Mouse (Mus musculus) liver, embryonic 11.5 days (tissue): ENCODE measurements at regions not wholly inside any gene's neighbourhood (a gene's known extent, or its start where the extent isn't known, plus 50 kb on each side); places are given as distances from the start of the nearest gene placed in this dataset.

ENCODE experiments used
- ATAC-seq: fragments of 200-750 bp; cut with Nextera tagmentation; replicated peaks from 2 replicates; pipeline ENCODE4 v1.8.0; 2017; ENCODE audit warnings: moderate number of reproducible peaks, mild to moderate bottlenecking, moderate TSS enrichment, moderate library complexity; ENCODE audit not compliant: low FRiP score
- DNase-seq: peaks from one replicate; pipeline ENCODE4 v3.0.0-alpha.2; 2017; ENCODE audit warnings: low spot score
- H3K27ac ChIP-seq: fragments of 300-500 bp; sonication (generic); 2 replicates; pipeline ENCODE4 v1.5.1; 2014; ENCODE audit warnings: mild to moderate bottlenecking, low read depth, low read length, control low read depth
- H3K27me3 ChIP-seq: fragments of 300-500 bp; sonication (generic); replicated peaks from 2 replicates; pipeline ENCODE4 v1.6.1; 2014; ENCODE audit warnings: low read length, mixed read lengths; ENCODE audit not compliant: control insufficient read depth, insufficient read depth
- H3K36me3 ChIP-seq: fragments of 300-500 bp; sonication (generic); 2 replicates; pipeline ENCODE4 v1.6.1; 2014; ENCODE audit warnings: mild to moderate bottlenecking, low read length, moderate library complexity, mixed read lengths; ENCODE audit not compliant: control insufficient read depth, insufficient read depth
- H3K4me1 ChIP-seq: fragments of 300-500 bp; sonication (generic); replicated peaks from 2 replicates; pipeline ENCODE4 v1.6.1; 2014; ENCODE audit warnings: low read length, mixed read lengths; ENCODE audit not compliant: control insufficient read depth, insufficient read depth
- H3K4me2 ChIP-seq: fragments of 300-500 bp; sonication (generic); 2 replicates; pipeline ENCODE4 v1.6.1; 2014; ENCODE audit warnings: mild to moderate bottlenecking, control low read depth, moderate library complexity
- H3K4me3 ChIP-seq: fragments of 300-500 bp; sonication (generic); 2 replicates; pipeline ENCODE4 v1.5.1; 2014; ENCODE audit warnings: low read depth, low read length, control low read depth
- H3K9ac ChIP-seq: fragments of 300-500 bp; sonication (generic); 2 replicates; pipeline ENCODE4 v1.6.1; 2014; ENCODE audit warnings: low read depth, low read length, control low read depth
- H3K9me3 ChIP-seq: fragments of 300-500 bp; sonication (generic); 2 replicates; pipeline ENCODE4 v1.6.1; 2016; ENCODE audit warnings: low read length, inconsistent platforms, mixed read lengths; ENCODE audit not compliant: control insufficient read depth
- WGBS: fragments of 180-500 bp; shearing (Covaris S2); extraction: QIAGEN DNeasy Blood & Tissue Kit; methylation state at CpG from one replicate; pipeline ENCODE4 v1.1.7; 2014; 5-methylcytosine and 5-hydroxymethylcytosine counted together

- WGBS = 86% methylated on average over 6 of the region's 6 CpGs
- Histone ChIP-seq H3K4me3 (no peak overlapping the region), H3K4me1 (no peaks in the 10 kb centered on the region), H3K9me3 (no peaks in the 10 kb centered on the region), H3K9ac (no peak overlapping the region), H3K27ac (no peak overlapping the region), H3K36me3 (no peaks in the 10 kb centered on the region), H3K4me2 (no peak overlapping the region), H3K27me3 (no peaks in the 10 kb centered on the region)
- ATAC-seq = no peak
- DNase-seq = no peak
Observed at GRCm38 (mm10) chr12:12147088-12147687, 114.8 kb upstream of the Fam49a start.

GRCm38 (mm10) chr12:12147847-12148246 is 114.1 kb upstream of the Fam49a start:
- H3K9ac ChIP-seq = no peak overlapping the region
- ATAC-seq (no peak), DNase-seq (no peak)
- no peaks in the 10 kb centered on the region for H3K27me3 ChIP-seq
- H3K4me1 ChIP-seq = no peaks in the 10 kb centered on the region
- no peak overlapping the region for H3K4me3 ChIP-seq
- no peak overlapping the region for H3K27ac ChIP-seq
- H3K9me3 ChIP-seq = no peaks in the 10 kb centered on the region
- 61% methylated on average over 3 of the region's 3 CpGs for WGBS
- no peak overlapping the region for H3K4me2 ChIP-seq
- no peaks in the 10 kb centered on the region for H3K36me3 ChIP-seq

GRCm38 (mm10) chr12:12148659-12149399 is 113.1 kb upstream of the Fam49a start:
- 53% methylated on average over 3 of the region's 3 CpGs for WGBS
- no peaks in the 10 kb centered on the region for H3K36me3 ChIP-seq
- no peak overlapping the region for H3K4me2 ChIP-seq
- DNase-seq (no peak), ATAC-seq (no peak)
- H3K4me1 ChIP-seq = no peaks in the 10 kb centered on the region
- no peaks in the 10 kb centered on the region for H3K27me3 ChIP-seq
- H3K4me3 ChIP-seq = no peak overlapping the region
- H3K9ac ChIP-seq = no peak overlapping the region
- no peaks in the 10 kb centered on the region for H3K9me3 ChIP-seq
- H3K27ac ChIP-seq = no peak overlapping the region

- no peaks in the 10 kb centered on the region for H3K36me3 ChIP-seq
- WGBS = 50% methylated on average over 1 of the region's 1 CpGs
- H3K27ac ChIP-seq = no peak overlapping the region
- no peaks in the 10 kb centered on the region for H3K4me1 ChIP-seq
- H3K27me3 ChIP-seq = no peaks in the 10 kb centered on the region
- H3K9ac ChIP-seq = no peak overlapping the region
- DNase-seq = no peak
- no peak overlapping the region for H3K4me3 ChIP-seq
- no peak for ATAC-seq
- H3K4me2 ChIP-seq = no peak overlapping the region
- H3K9me3 ChIP-seq = no peaks in the 10 kb centered on the region
Observed at GRCm38 (mm10) chr12:12164411-12164810, 97.5 kb upstream of the Fam49a start.

- Histone ChIP-seq H3K9me3 (no peaks in the 10 kb centered on the region), H3K9ac (no peak overlapping the region), H3K36me3 (no peaks in the 10 kb centered on the region), H3K4me3 (no peak overlapping the region), H3K4me2 (no peak overlapping the region), H3K4me1 (no peaks in the 10 kb centered on the region), H3K27me3 (no peaks in the 10 kb centered on the region), H3K27ac (no peak overlapping the region)
- ATAC-seq = no peak
- 76% methylated on average over 2 of the region's 2 CpGs for WGBS
- no peak for DNase-seq
Observed at GRCm38 (mm10) chr12:12170581-12170980, 91.4 kb upstream of the Fam49a start.

- ATAC-seq (no peak), DNase-seq (no peak)
- H3K27ac ChIP-seq = no peak overlapping the region
- no peaks in the 10 kb centered on the region for H3K9me3 ChIP-seq
- no peaks in the 10 kb centered on the region for H3K27me3 ChIP-seq
- no peaks in the 10 kb centered on the region for H3K36me3 ChIP-seq
- H3K4me2 ChIP-seq = no peak overlapping the region
- WGBS = 67% methylated on average over 6 of the region's 6 CpGs
- peaks cover 4% of the 10 kb centered on the region; the same call in 1 of the 2 replicates for H3K4me1 ChIP-seq
- no peak overlapping the region for H3K9ac ChIP-seq
- H3K4me3 ChIP-seq = no peak overlapping the region
Observed at GRCm38 (mm10) chr12:12172087-12172823, 89.7 kb upstream of the Fam49a start.

- Histone ChIP-seq H3K4me1 (peaks cover 4% of the 10 kb centered on the region; the same call in 1 of the 2 replicates), H3K4me3 (peak overlapping the region; percentile 31)
Observed at GRCm38 (mm10) chr12:12176331-12177263, 85.3 kb upstream of the Fam49a start.

More at GRCm38 (mm10) chr12:12176331-12177263, 85.3 kb upstream of the Fam49a start:
- 9% methylated on average over 13 of the region's 13 CpGs for WGBS
- Histone ChIP-seq H3K27me3 (no peaks in the 10 kb centered on the region), H3K9me3 (no peaks in the 10 kb centered on the region), H3K27ac (no peak overlapping the region), H3K4me2 (peak overlapping the region; percentile 61), H3K9ac (peak overlapping the region; percentile 38), H3K36me3 (no peaks in the 10 kb centered on the region)
- peak; percentile 60 for ATAC-seq
- peak; percentile 60 for DNase-seq
